ENCODE assay signal across 8 mouse cellular contexts in genomic region chr2:165993173-165993900, GRCm38 (mm10). TPM values are rescaled to one million over a fixed set of nuclear protein-coding genes. Genes with fewer than 3 reads are reported as not detected.
DNase-seq lines count a peak whose midpoint lies in the region; ATAC-seq and TF ChIP-seq lines count a peak whose summit lies in the region.

No protein-coding gene starts in this region.

- H3K79me2 ChIP-seq in macrophage (ENCODE audit: inconsistent target) = peaks cover 71% of the 10 kb centered on the region

- WGBS in kidney, embryonic 14.5 days = 3% methylated on average over 35 of the region's 35 CpGs
- WGBS in hindbrain, embryonic 13.5 days = 5% methylated on average over 35 of the region's 35 CpGs
- WGBS in macrophage (ENCODE audit: missing documents) = under 1% methylated on average over 28 of the region's 35 CpGs
- WGBS in stomach, embryonic 16.5 days = 2% methylated on average over 33 of the region's 35 CpGs

- peak overlapping the region; percentile 95 for H3K4me3 ChIP-seq in kidney, embryonic 14.5 days (ENCODE audit: low read length)
- H3K4me3 ChIP-seq in E14TG2a.4 (replicated peaks; ENCODE audit: low read length) (peak overlapping the region; percentile 97), macrophage (ENCODE audit: inconsistent target) (peak overlapping the region; percentile 81)
- H3K4me3 ChIP-seq in hindbrain, embryonic 13.5 days = peak overlapping the region; percentile 98
- peak overlapping the region; percentile 95 for H3K4me3 ChIP-seq in stomach, embryonic 16.5 days (replicated peaks; ENCODE audit: low read length)

- peak; percentile 65 for ATAC-seq in kidney, embryonic 14.5 days (ENCODE audit: low FRiP score, low TSS enrichment)
- peak; percentile 81 for ATAC-seq in hindbrain, embryonic 13.5 days (ENCODE audit: low FRiP score)
- peak; percentile 18; the same call in 1 of the 2 replicates for ATAC-seq in stomach, embryonic 16.5 days (ENCODE audit: insufficient read depth, low FRiP score)

- TF ChIP-seq CTCF in E14TG2a.4 (conservative IDR thresholded peaks at IDR 0.05; ENCODE audit: low read length) = no peak

- H3K27ac ChIP-seq in kidney, embryonic 14.5 days (ENCODE audit: low read depth, low read length) = peak overlapping the region; percentile 85; the same call in 1 of the 2 replicates
- peak overlapping the region; percentile 93 for H3K27ac ChIP-seq in hindbrain, embryonic 13.5 days
- H3K27ac ChIP-seq in macrophage = peak overlapping the region; percentile 85
- H3K27ac ChIP-seq in stomach, embryonic 16.5 days (ENCODE audit: low read length) = peak overlapping the region; percentile 83

- H3K9ac ChIP-seq in kidney, embryonic 14.5 days (ENCODE audit: low read depth, low read length) = peak overlapping the region; percentile 97
- peak overlapping the region; percentile 96 for H3K9ac ChIP-seq in hindbrain, embryonic 13.5 days
- peak overlapping the region; percentile 96 for H3K9ac ChIP-seq in stomach, embryonic 16.5 days (ENCODE audit: low read length)

- peak overlapping the region; percentile 83 for H3K4me2 ChIP-seq in kidney, embryonic 14.5 days (replicated peaks; ENCODE audit: low read depth, low read length)
- H3K4me2 ChIP-seq in hindbrain, embryonic 13.5 days = peak overlapping the region; percentile 84
- peak overlapping the region; percentile 96 for H3K4me2 ChIP-seq in stomach, embryonic 16.5 days (ENCODE audit: low read depth, low read length)

- no peaks in the 10 kb centered on the region for H3K9me3 ChIP-seq in kidney, embryonic 14.5 days (ENCODE audit: control insufficient read depth, low read length)
- H3K9me3 ChIP-seq in E14TG2a.4 (ENCODE audit: low read length) = no peaks in the 10 kb centered on the region
- H3K9me3 ChIP-seq in hindbrain, embryonic 13.5 days = no peaks in the 10 kb centered on the region
- H3K9me3 ChIP-seq in stomach, embryonic 16.5 days (replicated peaks; ENCODE audit: control insufficient read depth, low read length) = no peaks in the 10 kb centered on the region

- DNase-seq in kidney, adult 9 months = no peak
- DNase-seq in embryo, embryonic 10.5 days (ENCODE audit: low spot score) = peak; percentile 45
- no peak for DNase-seq in layer of hippocampus, adult 11-12 months (ENCODE audit: low spot score)

- no peaks in the 10 kb centered on the region for H3K36me3 ChIP-seq in kidney, embryonic 14.5 days (ENCODE audit: control insufficient read depth, insufficient read depth, low read length)
- H3K36me3 ChIP-seq in E14TG2a.4 (ENCODE audit: insufficient read depth, low read length) (peaks cover 26% of the 10 kb centered on the region), macrophage (ENCODE audit: inconsistent target) (no peaks in the 10 kb centered on the region)
- no peaks in the 10 kb centered on the region for H3K36me3 ChIP-seq in hindbrain, embryonic 13.5 days
- no peaks in the 10 kb centered on the region for H3K36me3 ChIP-seq in stomach, embryonic 16.5 days (ENCODE audit: control insufficient read depth, insufficient read depth, low read length)

- peaks cover 6% of the 10 kb centered on the region for H3K4me1 ChIP-seq in kidney, embryonic 14.5 days (ENCODE audit: control insufficient read depth, insufficient read depth, low read length)
- peaks cover 86% of the 10 kb centered on the region for H3K4me1 ChIP-seq in E14TG2a.4 (replicated peaks; ENCODE audit: low read depth, low read length)
- peaks cover 22% of the 10 kb centered on the region for H3K4me1 ChIP-seq in hindbrain, embryonic 13.5 days (replicated peaks)
- peaks cover 25% of the 10 kb centered on the region for H3K4me1 ChIP-seq in stomach, embryonic 16.5 days (ENCODE audit: control insufficient read depth, insufficient read depth, low read length)

- no peaks in the 10 kb centered on the region for H3K27me3 ChIP-seq in kidney, embryonic 14.5 days (ENCODE audit: control insufficient read depth, insufficient read depth, low read length)
- H3K27me3 ChIP-seq in E14TG2a.4 (ENCODE audit: insufficient read depth, low read length) = no peaks in the 10 kb centered on the region
- no peaks in the 10 kb centered on the region for H3K27me3 ChIP-seq in hindbrain, embryonic 13.5 days
- H3K27me3 ChIP-seq in stomach, embryonic 16.5 days (ENCODE audit: control insufficient read depth, insufficient read depth, low read length) = no peaks in the 10 kb centered on the region

RNA-seq across cellular contexts. Expression of gene Ncoa3, which starts 0.9 kb away (rescaled TPM):
- 18.1 and 23.2 TPM in 2 replicates for polyA plus RNA-seq in kidney, embryonic 14.5 days (2014; fragmentation: Nextera tagmentation; extraction: Ambion mirVana)
- polyA plus RNA-seq in hindbrain, embryonic 13.5 days (2015; fragmentation: Nextera tagmentation; extraction: Ambion mirVana) = 12.0 and 13.1 TPM in 2 replicates
- total RNA-seq in macrophage (2018; cell fraction: chromatin; rRNA removed) = 100 to 1,000 TPM in 23 of 26 experiments, 10 to 100 TPM in 3; 62.1 to 293 (median 204) TPM
- 100 to 1,000 TPM in 3 of 26 experiments, 10 to 100 TPM in 23; 52.7 to 107 (median 91.0) TPM for total RNA-seq in macrophage (2018; cell fraction: cytosol; rRNA removed)
- 100 to 1,000 TPM in 21 of 26 experiments, 10 to 100 TPM in 5; 76.5 to 218 (median 154) TPM for total RNA-seq in macrophage (2018; cell fraction: nucleus; rRNA removed)
- 48.3 to 71.1 TPM (median 65.0 TPM) in 3 replicates for polyA plus RNA-seq in macrophage (2018)
- polyA plus RNA-seq in stomach, embryonic 16.5 days (2015; fragmentation: Nextera tagmentation; extraction: Ambion mirVana) = 15.7 and 15.9 TPM in 2 replicates

Comparison
In these comparisons a context has a peak if more than half of its experiments do, and no peak if none do; other contexts are left out.
1. ATAC-seq: peak in every context shown above with its lines; median percentile 81 in hindbrain, embryonic 13.5 days; 65 in kidney, embryonic 14.5 days; 18 in stomach, embryonic 16.5 days.